Mouse (Mus musculus): Measurements from ENCODE around the gene Gm20388. TPM values are rescaled to one million over a fixed set of nuclear protein-coding genes. Genes with fewer than 3 reads are reported as not detected.
A peak's percentile ranks its signal among the peaks of the same experiment; 100 is the strongest.

Gm20388 gene
- polyA plus RNA-seq, 1 experiment from 2014 or later: 2.5 TPM

DNA sequence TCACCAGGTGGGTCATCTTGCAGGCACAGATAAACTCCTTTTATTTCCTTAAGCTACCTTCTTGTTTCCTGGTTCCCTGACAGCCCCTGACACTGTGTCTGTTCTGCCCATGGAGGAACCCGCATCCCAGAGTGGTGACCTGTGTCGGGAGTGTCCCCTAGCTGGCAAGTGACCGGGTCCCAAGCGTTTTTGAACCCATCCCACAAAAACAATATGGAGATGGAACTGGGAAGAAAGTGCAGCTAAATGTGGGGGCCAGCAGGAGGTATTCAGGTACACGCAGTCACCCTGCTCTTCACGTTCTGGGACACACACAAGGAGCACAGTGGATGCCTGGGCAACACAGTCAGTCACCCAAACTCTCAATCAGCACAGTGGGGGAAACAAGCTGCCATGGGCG, 2035.7 kb downstream of the Gm20388 start:
- no peaks in the 10 kb centered on the region for H3K36me3 ChIP-seq
- WGBS: 88% methylated on average over 7 of the region's 7 CpGs
- no peak overlapping the region for H3K4me3 ChIP-seq

GRCm38 (mm10) chr8:121947047-121947752, 2036.6 kb downstream of the Gm20388 start:
- no peaks in the 10 kb centered on the region for H3K27me3 ChIP-seq (ENCODE audit: low read depth, poor library complexity, severe bottlenecking)
- no peaks in the 10 kb centered on the region for H3K36me3 ChIP-seq
- DNase-seq (ENCODE audit: low spot score): no peak
- peaks cover 41% of the 10 kb centered on the region for H3K4me1 ChIP-seq
- peak overlapping the region; percentile 92 for H3K27ac ChIP-seq
- H3K4me3 ChIP-seq: peak overlapping the region; percentile 51
- WGBS: 29% methylated on average over 19 of the region's 19 CpGs
- no peaks in the 10 kb centered on the region for H3K9me3 ChIP-seq (replicated peaks)

More for the DNA sequence above, 2035.7 kb downstream of the Gm20388 start:
- no peak for DNase-seq (ENCODE audit: low spot score)
- Histone ChIP-seq H3K4me1 (peaks cover 32% of the 10 kb centered on the region), H3K9me3 (replicated peaks) (no peaks in the 10 kb centered on the region), H3K27me3 (ENCODE audit: low read depth, poor library complexity, severe bottlenecking) (no peaks in the 10 kb centered on the region), H3K27ac (peak overlapping the region; percentile 92)

- peak; percentile 96 for DNase-seq (ENCODE audit: low spot score)
- H3K9me3 ChIP-seq (replicated peaks): no peaks in the 10 kb centered on the region
- H3K36me3 ChIP-seq: 0 out of 2 replicates have a peak, but pooled peaks cover 5% of the 10 kb centered on the region
- H3K27ac ChIP-seq: peak overlapping the region; percentile 92
- under 1% methylated on average over 18 of the region's 18 CpGs for WGBS
- peaks cover 46% of the 10 kb centered on the region for H3K4me1 ChIP-seq
- H3K27me3 ChIP-seq (ENCODE audit: low read depth, poor library complexity, severe bottlenecking): no peaks in the 10 kb centered on the region
- H3K4me3 ChIP-seq: peak overlapping the region; percentile 51
These were observed 2037.1 kb downstream of the Gm20388 start for GRCm38 (mm10) chr8:121947753-121948141.

- H3K4me3 ChIP-seq: peak overlapping the region; percentile 51
- no peaks in the 10 kb centered on the region for H3K27me3 ChIP-seq (ENCODE audit: low read depth, poor library complexity, severe bottlenecking)
- peak overlapping the region; percentile 92 for H3K27ac ChIP-seq
- no peaks in the 10 kb centered on the region for H3K9me3 ChIP-seq (replicated peaks)
- H3K36me3 ChIP-seq: peaks cover 11% of the 10 kb centered on the region
- no peak for DNase-seq (ENCODE audit: low spot score)
- peaks cover 48% of the 10 kb centered on the region for H3K4me1 ChIP-seq
- 59% methylated on average over 19 of the region's 19 CpGs for WGBS
These were observed 2037.9 kb downstream of the Gm20388 start for GRCm38 (mm10) chr8:121948321-121949145.

DNA sequence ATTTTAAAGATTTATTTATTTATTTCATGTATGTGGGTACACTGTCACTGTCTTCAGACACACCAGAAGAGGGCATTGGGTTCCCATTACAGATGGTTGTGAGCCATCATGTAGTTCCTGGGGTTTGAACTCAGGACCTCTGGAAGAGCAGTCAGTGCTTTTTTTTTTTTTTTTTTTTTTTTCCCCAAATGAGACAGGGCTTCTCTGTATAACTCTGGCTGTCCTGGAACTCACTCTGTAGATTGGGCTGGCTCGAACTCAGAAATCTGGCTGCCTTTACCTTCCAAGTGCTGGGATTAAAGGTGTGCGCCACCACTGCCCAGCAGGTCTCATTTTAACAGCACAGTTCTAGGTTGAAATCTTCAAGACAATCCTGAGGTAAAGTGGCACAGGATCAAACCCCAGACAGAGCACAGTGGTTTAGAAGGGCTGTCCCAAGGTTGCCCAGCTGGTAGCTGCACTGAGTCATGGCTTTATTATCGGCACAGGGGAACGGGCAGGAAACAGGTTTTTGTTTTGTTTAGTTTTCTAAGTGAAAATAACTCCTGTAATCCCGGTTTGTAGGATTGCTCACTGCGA, 2038.7 kb downstream of the Gm20388 start, which contains the start of gene Banp:
Banp (plus strand) TSS at position 529 of the 579 bp plus-strand sequence.
- Histone ChIP-seq H3K4me3 (peak within 1 kb of the TSS; percentile 97), H3K27ac (peak within 1 kb of the TSS; percentile 92), H3K27me3 (ENCODE audit: low read depth, poor library complexity, severe bottlenecking) (no peaks in the 10 kb centered on the region), H3K36me3 (peaks cover 19% of the 10 kb centered on the region), H3K9me3 (replicated peaks) (no peaks in the 10 kb centered on the region), H3K4me1 (peaks cover 48% of the 10 kb centered on the region)
- no peak for DNase-seq (ENCODE audit: low spot score)
- 63% methylated on average over 6 of the region's 6 CpGs for WGBS

DNA sequence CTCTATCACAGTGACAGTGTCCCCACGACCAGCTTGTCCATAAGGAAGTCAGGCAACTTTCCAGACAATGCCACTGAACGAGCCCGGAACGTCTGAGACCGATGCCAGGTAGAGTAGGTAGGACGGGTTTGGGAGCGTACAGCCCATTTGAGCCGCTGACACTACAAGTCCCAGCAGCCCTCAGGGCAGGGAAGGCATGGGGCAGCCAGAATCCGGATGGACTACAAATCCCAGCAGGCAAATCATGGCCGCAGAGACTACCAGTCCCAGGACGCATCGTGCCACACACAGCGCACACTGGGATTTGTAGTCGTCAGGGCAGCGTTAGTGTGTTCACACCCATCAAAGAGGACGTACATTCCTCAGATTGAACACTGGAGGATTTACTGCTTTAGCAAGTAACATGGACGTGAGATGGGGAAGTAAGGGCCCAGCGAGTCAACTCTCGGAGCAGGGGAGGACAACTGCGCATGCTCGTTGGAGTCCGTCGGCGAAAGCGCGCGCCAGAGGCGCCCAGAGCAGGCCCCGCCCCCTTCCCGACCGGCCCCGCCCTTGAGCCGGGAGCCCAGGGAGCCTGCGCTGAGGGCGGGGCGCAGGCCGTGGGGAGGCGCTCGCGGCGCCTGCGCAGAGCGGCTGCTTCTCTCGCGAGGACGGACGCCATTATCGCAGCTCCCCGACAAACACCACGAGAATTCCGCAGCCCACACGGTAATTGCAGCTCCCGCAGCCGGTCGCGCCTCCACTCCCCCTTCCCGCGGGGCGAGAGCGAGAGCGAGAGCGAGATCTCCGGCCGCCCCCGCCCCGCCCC, 2039.5 kb downstream of the Gm20388 start:
- Histone ChIP-seq H3K9me3 (replicated peaks) (no peaks in the 10 kb centered on the region), H3K27ac (peak overlapping the region; percentile 92), H3K27me3 (ENCODE audit: low read depth, poor library complexity, severe bottlenecking) (no peaks in the 10 kb centered on the region), H3K4me1 (peaks cover 48% of the 10 kb centered on the region), H3K4me3 (peak overlapping the region; percentile 97), H3K36me3 (peaks cover 28% of the 10 kb centered on the region)
- peak; percentile 98 for DNase-seq (ENCODE audit: low spot score)
- under 1% methylated on average over 66 of the region's 66 CpGs for WGBS

GRCm38 (mm10) chr8:121950749-121951655, 2040.4 kb downstream of the Gm20388 start:
- peak; percentile 57 for DNase-seq (ENCODE audit: low spot score)
- Histone ChIP-seq H3K27me3 (ENCODE audit: low read depth, poor library complexity, severe bottlenecking) (no peaks in the 10 kb centered on the region), H3K4me3 (peak overlapping the region; percentile 97), H3K27ac (peak overlapping the region; percentile 92), H3K36me3 (peaks cover 36% of the 10 kb centered on the region), H3K9me3 (replicated peaks) (no peaks in the 10 kb centered on the region), H3K4me1 (peaks cover 48% of the 10 kb centered on the region)
- 2% methylated on average over 97 of the region's 97 CpGs for WGBS

GRCm38 (mm10) chr8:121951656-121952009, 2041.0 kb downstream of the Gm20388 start:
- no peak for DNase-seq (ENCODE audit: low spot score)
- Histone ChIP-seq H3K36me3 (peaks cover 39% of the 10 kb centered on the region), H3K4me3 (peak overlapping the region; percentile 97), H3K4me1 (peaks cover 47% of the 10 kb centered on the region), H3K27me3 (ENCODE audit: low read depth, poor library complexity, severe bottlenecking) (no peaks in the 10 kb centered on the region), H3K9me3 (replicated peaks) (no peaks in the 10 kb centered on the region), H3K27ac (peak overlapping the region; percentile 92)
- WGBS: 37% methylated on average over 7 of the region's 7 CpGs

DNA sequence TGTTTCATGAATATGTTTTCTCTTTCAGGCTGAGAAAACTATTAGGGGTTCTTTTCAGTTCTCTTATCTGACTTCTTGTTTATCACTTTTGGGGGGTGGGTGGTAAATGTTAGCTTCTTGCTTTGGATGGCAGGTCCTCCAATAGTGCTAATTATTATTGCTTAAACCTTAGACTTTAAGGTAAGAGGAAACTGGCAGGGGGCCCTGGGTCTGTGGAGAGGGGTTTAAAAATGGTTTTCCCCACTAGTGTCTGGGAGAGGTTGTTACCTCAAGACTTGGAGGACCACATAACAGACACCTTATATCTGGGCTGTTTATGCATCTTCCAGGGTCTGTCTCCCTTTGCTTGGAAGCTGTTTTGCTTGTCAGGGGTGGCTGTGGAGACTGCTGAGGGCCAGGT, 2041.5 kb downstream of the Gm20388 start:
- Histone ChIP-seq H3K36me3 (peaks cover 42% of the 10 kb centered on the region), H3K27ac (no peak overlapping the region), H3K4me3 (peak overlapping the region; percentile 97), H3K27me3 (ENCODE audit: low read depth, poor library complexity, severe bottlenecking) (no peaks in the 10 kb centered on the region), H3K9me3 (replicated peaks) (no peaks in the 10 kb centered on the region), H3K4me1 (peaks cover 42% of the 10 kb centered on the region)
- no peak for DNase-seq (ENCODE audit: low spot score)

GRCm38 (mm10) chr8:121952800-121953199, 2042.2 kb downstream of the Gm20388 start:
- no peaks in the 10 kb centered on the region for H3K9me3 ChIP-seq (replicated peaks)
- H3K36me3 ChIP-seq: peaks cover 44% of the 10 kb centered on the region
- no peaks in the 10 kb centered on the region for H3K27me3 ChIP-seq (ENCODE audit: low read depth, poor library complexity, severe bottlenecking)
- peak overlapping the region; percentile 97 for H3K4me3 ChIP-seq
- no peak overlapping the region for H3K27ac ChIP-seq
- 97% methylated on average over 7 of the region's 7 CpGs for WGBS
- no peak for DNase-seq (ENCODE audit: low spot score)
- H3K4me1 ChIP-seq: peaks cover 35% of the 10 kb centered on the region

DNA sequence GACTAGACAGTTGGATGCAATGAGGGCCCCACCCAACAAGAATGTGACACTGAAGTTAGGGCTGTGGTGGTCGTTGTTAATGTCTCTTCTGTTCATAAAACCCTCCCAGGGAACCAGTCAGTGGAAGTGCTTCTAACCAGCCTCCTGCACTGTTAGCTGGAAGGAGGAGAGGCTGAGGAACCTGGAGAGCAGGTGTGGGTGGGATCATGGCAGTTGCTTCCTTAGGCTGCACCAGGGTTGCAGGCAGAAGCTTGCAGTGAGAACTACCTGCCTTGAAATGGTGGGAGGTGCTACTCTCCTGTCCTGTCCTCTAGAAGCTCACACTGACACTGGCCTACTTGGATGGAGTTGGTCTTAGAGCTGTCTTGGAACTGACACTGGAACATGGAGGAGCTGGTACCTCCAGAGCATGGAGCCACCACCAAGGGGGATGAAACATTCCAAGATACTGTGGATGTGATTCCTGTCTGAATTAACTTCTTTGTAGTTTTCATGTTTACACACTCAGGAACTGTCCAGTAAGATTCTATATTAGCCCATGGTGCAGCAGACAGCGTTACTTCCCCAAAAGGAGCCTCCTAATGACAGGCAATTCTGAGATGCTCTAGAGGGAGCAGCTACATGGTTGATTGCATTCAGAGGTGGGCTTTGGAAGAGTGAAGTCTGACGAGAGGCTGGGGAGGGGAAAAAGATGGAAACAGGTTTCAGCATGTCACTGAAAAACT, 2043.3 kb downstream of the Gm20388 start:
- peaks cover 24% of the 10 kb centered on the region for H3K4me1 ChIP-seq
- no peak overlapping the region for H3K4me3 ChIP-seq
- no peaks in the 10 kb centered on the region for H3K9me3 ChIP-seq (replicated peaks)
- WGBS: 78% methylated on average over 3 of the region's 3 CpGs
- peaks cover 48% of the 10 kb centered on the region for H3K36me3 ChIP-seq
- H3K27ac ChIP-seq: no peak overlapping the region
- no peaks in the 10 kb centered on the region for H3K27me3 ChIP-seq (ENCODE audit: low read depth, poor library complexity, severe bottlenecking)
- no peak for DNase-seq (ENCODE audit: low spot score)
